Mouse (Mus musculus): Measurements from ENCODE around the gene Smarcb1.
"Not testable (repeated sequence)": the region's sequence is repeated elsewhere in the genome, so short reads cannot be mapped to it uniquely, and the experiment has no call there.

The Smarcb1 gene

GRCm38 (mm10) chr10:75889406-75890153 lies 31.8 kb downstream of the Smarcb1 start:
- DNase-seq (ENCODE audit: inconsistent ontology term), result no peak

- not testable (repeated sequence) for DNase-seq (ENCODE audit: inconsistent ontology term)
Measured at GRCm38 (mm10) chr10:75887504-75887903, 33.9 kb downstream of the Smarcb1 start.

- no peak for DNase-seq (ENCODE audit: inconsistent ontology term)
Measured at GRCm38 (mm10) chr10:75884742-75885141, 36.7 kb downstream of the Smarcb1 start.

- peak; percentile 85 for DNase-seq (ENCODE audit: inconsistent ontology term)
Measured at GRCm38 (mm10) chr10:75883232-75883552, 38.2 kb downstream of the Smarcb1 start.

- no peak for DNase-seq (ENCODE audit: inconsistent ontology term)
Measured at GRCm38 (mm10) chr10:75882433-75883231, 38.8 kb downstream of the Smarcb1 start.

GRCm38 (mm10) chr10:75881578-75882432 lies 39.6 kb downstream of the Smarcb1 start:
- DNase-seq (ENCODE audit: inconsistent ontology term), result no peak

- peak; percentile 66 for DNase-seq (ENCODE audit: inconsistent ontology term)
Measured at GRCm38 (mm10) chr10:75880771-75881577, 40.4 kb downstream of the Smarcb1 start.

- no peak for DNase-seq (ENCODE audit: inconsistent ontology term)
Measured at GRCm38 (mm10) chr10:75880351-75880750, 41.1 kb downstream of the Smarcb1 start.

GRCm38 (mm10) chr10:75878836-75879235 lies 42.6 kb downstream of the Smarcb1 start:
- no peak for DNase-seq (ENCODE audit: inconsistent ontology term)

GRCm38 (mm10) chr10:75873543-75874170 lies 47.8 kb downstream of the Smarcb1 start:
- peak; percentile 84 for DNase-seq (ENCODE audit: inconsistent ontology term)

- peak; percentile 99 for DNase-seq (ENCODE audit: inconsistent ontology term)
Measured at GRCm38 (mm10) chr10:75872915-75873542, 48.4 kb downstream of the Smarcb1 start.

GRCm38 (mm10) chr10:75872025-75872914 lies 49.1 kb downstream of the Smarcb1 start:
- DNase-seq (ENCODE audit: inconsistent ontology term), result no peak

GRCm38 (mm10) chr10:75861587-75861986 lies 59.8 kb downstream of the Smarcb1 start:
- DNase-seq (ENCODE audit: inconsistent ontology term), result no peak

- peak; percentile 9 for DNase-seq (ENCODE audit: inconsistent ontology term)
Measured at GRCm38 (mm10) chr10:75860746-75861145, 60.7 kb downstream of the Smarcb1 start.

- peak; percentile 92 for DNase-seq (ENCODE audit: inconsistent ontology term)
Measured at GRCm38 (mm10) chr10:75859786-75860470, 61.5 kb downstream of the Smarcb1 start, which contains the start of gene Mif. Gene Mif, minus strand, starts transcription at chr10:75860240.

GRCm38 (mm10) chr10:75859107-75859746 lies 62.2 kb downstream of the Smarcb1 start:
- DNase-seq (ENCODE audit: inconsistent ontology term), result peak; percentile 59

- no peak for DNase-seq (ENCODE audit: inconsistent ontology term)
Measured at GRCm38 (mm10) chr10:75857598-75857997, 63.8 kb downstream of the Smarcb1 start.

- no peak for DNase-seq (ENCODE audit: inconsistent ontology term)
Measured at GRCm38 (mm10) chr10:75856976-75857375, 64.4 kb downstream of the Smarcb1 start.

Measured in Muller cell, postnatal 12 days (primary cell).